Mouse (Mus musculus) midbrain, embryonic 13.5 days (tissue): ENCODE measurements around the gene Bicc1. TPM values are rescaled to one million over a fixed set of nuclear protein-coding genes. Genes with fewer than 3 reads are reported as not detected.

Experiments
- ATAC-seq: fragments of 200-750 bp; cut with Nextera tagmentation; 2 replicates; pipeline ENCODE4 v1.8.0; 2017; ENCODE audit warnings: mild to moderate bottlenecking, moderate TSS enrichment, moderate library complexity
- H3K27ac ChIP-seq: fragments of 300-500 bp; sonication (generic); 2 replicates; pipeline ENCODE4 v1.5.1; 2015; ENCODE audit warnings: inconsistent platforms, mild to moderate bottlenecking, moderate library complexity
- H3K27me3 ChIP-seq: fragments of 300-500 bp; sonication (generic); 2 replicates; pipeline ENCODE4 v1.6.1; 2015; ENCODE audit warnings: mild to moderate bottlenecking, inconsistent platforms
- H3K36me3 ChIP-seq: fragments of 300-500 bp; sonication (generic); 2 replicates; pipeline ENCODE4 v1.6.1; 2015; ENCODE audit warnings: mild to moderate bottlenecking, inconsistent platforms
- H3K4me1 ChIP-seq: fragments of 300-500 bp; sonication (generic); replicated peaks from 2 replicates; pipeline ENCODE4 v1.6.1; 2015; ENCODE audit warnings: inconsistent platforms
- H3K4me2 ChIP-seq: fragments of 300-500 bp; sonication (generic); replicated peaks from 2 replicates; pipeline ENCODE4 v1.6.1; 2015; ENCODE audit warnings: moderate library complexity, mild to moderate bottlenecking, inconsistent platforms
- H3K4me3 ChIP-seq: fragments of 300-500 bp; sonication (generic); replicated peaks from 2 replicates; pipeline ENCODE4 v1.5.1; 2015; ENCODE audit warnings: mild to moderate bottlenecking, inconsistent platforms
- H3K9ac ChIP-seq: fragments of 300-500 bp; sonication (generic); replicated peaks from 2 replicates; pipeline ENCODE4 v1.6.1; 2015; ENCODE audit warnings: mild to moderate bottlenecking, inconsistent platforms
- H3K9me3 ChIP-seq: fragments of 300-500 bp; sonication (generic); 2 replicates; pipeline ENCODE4 v1.6.1; 2016; ENCODE audit warnings: mild to moderate bottlenecking, inconsistent platforms
- WGBS: fragments of 180-500 bp; shearing (Covaris S2); methylation state at CpG from one replicate; pipeline ENCODE4 v1.1.7; 2015; 5-methylcytosine and 5-hydroxymethylcytosine counted together
- polyA plus RNA-seq: library from polyadenylated mRNA; unstranded; fragments of >200 nt; fragmentation: Nextera tagmentation; extraction: Ambion mirVana; gene quantifications from 2 replicates; pipeline ENCODE4 v1.2.1, GENCODE M21; 2015

Gene Bicc1
- polyA plus RNA-seq, 1 experiment from 2014 or later = 3.7 TPM

GRCm38 (mm10) chr10:71137606-71138005, 21.9 kb downstream of the Bicc1 start:
- H3K36me3 ChIP-seq = no peaks in the 10 kb centered on the region
- no peak for ATAC-seq
- 95% methylated on average over 9 of the region's 9 CpGs for WGBS
- H3K9me3 ChIP-seq = peaks cover 5% of the 10 kb centered on the region; the same call in 1 of the 2 replicates
- no peak overlapping the region for H3K4me2 ChIP-seq
- no peaks in the 10 kb centered on the region for H3K27me3 ChIP-seq
- H3K4me1 ChIP-seq = no peaks in the 10 kb centered on the region
- H3K27ac ChIP-seq = no peak overlapping the region
- H3K9ac ChIP-seq = no peak overlapping the region
- H3K4me3 ChIP-seq = no peak overlapping the region

- Histone ChIP-seq H3K4me3 (no peak overlapping the region), H3K36me3 (no peaks in the 10 kb centered on the region), H3K4me2 (no peak overlapping the region), H3K27me3 (no peaks in the 10 kb centered on the region), H3K9ac (no peak overlapping the region), H3K27ac (no peak overlapping the region), H3K9me3 (no peaks in the 10 kb centered on the region), H3K4me1 (no peaks in the 10 kb centered on the region)
- ATAC-seq = no peak
- whole genome bisulfite sequencing = 65% methylated on average over 9 of the region's 9 CpGs
These were observed 28.2 kb downstream of the Bicc1 start for GRCm38 (mm10) chr10:71131333-71131732.

- H3K4me3 ChIP-seq = no peak overlapping the region
- H3K36me3 ChIP-seq = no peaks in the 10 kb centered on the region
- no peaks in the 10 kb centered on the region for H3K9me3 ChIP-seq
- H3K9ac ChIP-seq = no peak overlapping the region
- ATAC-seq = no peak
- no peaks in the 10 kb centered on the region for H3K4me1 ChIP-seq
- no peaks in the 10 kb centered on the region for H3K27me3 ChIP-seq
- no peak overlapping the region for H3K27ac ChIP-seq
- WGBS = 56% methylated on average over 9 of the region's 9 CpGs
- no peak overlapping the region for H3K4me2 ChIP-seq
These were observed 29.2 kb downstream of the Bicc1 start for GRCm38 (mm10) chr10:71130261-71130660.

- no peak overlapping the region for H3K4me3 ChIP-seq
- no peak overlapping the region for H3K4me2 ChIP-seq
- no peaks in the 10 kb centered on the region for H3K9me3 ChIP-seq
- H3K27ac ChIP-seq = no peak overlapping the region
- H3K9ac ChIP-seq = no peak overlapping the region
- H3K36me3 ChIP-seq = no peaks in the 10 kb centered on the region
- H3K27me3 ChIP-seq = no peaks in the 10 kb centered on the region
- WGBS = 42% methylated on average over 8 of the region's 8 CpGs
- no peak for ATAC-seq
- no peaks in the 10 kb centered on the region for H3K4me1 ChIP-seq
These were observed 31.6 kb downstream of the Bicc1 start for GRCm38 (mm10) chr10:71127951-71128331.

- Histone ChIP-seq H3K27ac (no peak overlapping the region), H3K4me2 (no peak overlapping the region), H3K9ac (no peak overlapping the region), H3K9me3 (no peaks in the 10 kb centered on the region), H3K27me3 (no peaks in the 10 kb centered on the region), H3K36me3 (no peaks in the 10 kb centered on the region), H3K4me3 (no peak overlapping the region), H3K4me1 (no peaks in the 10 kb centered on the region)
- no peak for ATAC-seq
- 72% methylated on average over 13 of the region's 13 CpGs for WGBS
These were observed 32.1 kb downstream of the Bicc1 start for GRCm38 (mm10) chr10:71127278-71127950.

- Histone ChIP-seq H3K4me2 (no peak overlapping the region), H3K27ac (no peak overlapping the region), H3K27me3 (no peaks in the 10 kb centered on the region), H3K9ac (no peak overlapping the region), H3K4me3 (no peak overlapping the region), H3K36me3 (no peaks in the 10 kb centered on the region), H3K9me3 (no peaks in the 10 kb centered on the region), H3K4me1 (no peaks in the 10 kb centered on the region)
- WGBS = 56% methylated on average over 3 of the region's 3 CpGs
- ATAC-seq = no peak
These were observed 35.5 kb downstream of the Bicc1 start for GRCm38 (mm10) chr10:71123974-71124373.

GRCm38 (mm10) chr10:71123395-71123794, 36.1 kb downstream of the Bicc1 start:
- Histone ChIP-seq H3K36me3 (no peaks in the 10 kb centered on the region), H3K4me3 (no peak overlapping the region), H3K4me2 (no peak overlapping the region), H3K27ac (no peak overlapping the region), H3K27me3 (no peaks in the 10 kb centered on the region), H3K9ac (no peak overlapping the region), H3K4me1 (no peaks in the 10 kb centered on the region), H3K9me3 (no peaks in the 10 kb centered on the region)
- WGBS = 55% methylated on average over 4 of the region's 4 CpGs
- ATAC-seq = no peak

- H3K27ac ChIP-seq = no peak overlapping the region
- H3K27me3 ChIP-seq = no peaks in the 10 kb centered on the region
- H3K9ac ChIP-seq = no peak overlapping the region
- ATAC-seq = no peak
- no peak overlapping the region for H3K4me3 ChIP-seq
- H3K36me3 ChIP-seq = no peaks in the 10 kb centered on the region
- no peak overlapping the region for H3K4me2 ChIP-seq
- H3K4me1 ChIP-seq = no peaks in the 10 kb centered on the region
- WGBS = 80% methylated on average over 8 of the region's 8 CpGs
- no peaks in the 10 kb centered on the region for H3K9me3 ChIP-seq
These were observed 37.0 kb downstream of the Bicc1 start for GRCm38 (mm10) chr10:71122480-71122879.

GRCm38 (mm10) chr10:71120769-71121165, 38.7 kb downstream of the Bicc1 start:
- no peaks in the 10 kb centered on the region for H3K4me1 ChIP-seq
- no peak overlapping the region for H3K27ac ChIP-seq
- no peak overlapping the region for H3K4me3 ChIP-seq
- no peak overlapping the region for H3K4me2 ChIP-seq
- no peaks in the 10 kb centered on the region for H3K36me3 ChIP-seq
- no peak overlapping the region for H3K9ac ChIP-seq
- H3K9me3 ChIP-seq = no peaks in the 10 kb centered on the region
- no peak for ATAC-seq
- no peaks in the 10 kb centered on the region for H3K27me3 ChIP-seq
- WGBS = 91% methylated on average over 3 of the region's 3 CpGs

- no peak overlapping the region for H3K4me3 ChIP-seq
- ATAC-seq = no peak
- H3K4me1 ChIP-seq = no peaks in the 10 kb centered on the region
- WGBS = 85% methylated on average over 14 of the region's 14 CpGs
- no peaks in the 10 kb centered on the region for H3K36me3 ChIP-seq
- no peaks in the 10 kb centered on the region for H3K27me3 ChIP-seq
- no peak overlapping the region for H3K4me2 ChIP-seq
- H3K9me3 ChIP-seq = no peaks in the 10 kb centered on the region
- no peak overlapping the region for H3K9ac ChIP-seq
- H3K27ac ChIP-seq = no peak overlapping the region
These were observed 39.3 kb downstream of the Bicc1 start for GRCm38 (mm10) chr10:71120121-71120768.

- Histone ChIP-seq H3K4me3 (no peak overlapping the region), H3K27ac (no peak overlapping the region), H3K4me2 (no peak overlapping the region), H3K9ac (no peak overlapping the region), H3K27me3 (no peaks in the 10 kb centered on the region), H3K9me3 (no peaks in the 10 kb centered on the region), H3K36me3 (no peaks in the 10 kb centered on the region), H3K4me1 (no peaks in the 10 kb centered on the region)
- no peak for ATAC-seq
- 84% methylated on average over 15 of the region's 15 CpGs for WGBS
These were observed 40.2 kb downstream of the Bicc1 start for GRCm38 (mm10) chr10:71119120-71119847.

- no peak overlapping the region for H3K27ac ChIP-seq
- no peaks in the 10 kb centered on the region for H3K36me3 ChIP-seq
- WGBS = 94% methylated on average over 7 of the region's 7 CpGs
- no peak overlapping the region for H3K4me2 ChIP-seq
- no peaks in the 10 kb centered on the region for H3K9me3 ChIP-seq
- H3K4me1 ChIP-seq = no peaks in the 10 kb centered on the region
- H3K9ac ChIP-seq = no peak overlapping the region
- H3K4me3 ChIP-seq = no peak overlapping the region
- ATAC-seq = no peak
- no peaks in the 10 kb centered on the region for H3K27me3 ChIP-seq
These were observed 41.7 kb downstream of the Bicc1 start for GRCm38 (mm10) chr10:71117766-71118165.
